Mouse (Mus musculus) megakaryocyte, embryonic 14.5 days (primary cell): ENCODE measurements around the gene Parva. TPM values are rescaled to one million over a fixed set of nuclear protein-coding genes. Genes with fewer than 3 reads are reported as not detected.

ENCODE experiments used
- H3K27me3 ChIP-seq: replicated peaks from 2 replicates; pipeline ENCODE3; 2012; ENCODE audit warnings: inconsistent platforms
- H3K36me3 ChIP-seq: replicated peaks from 2 replicates; pipeline ENCODE3; 2012; ENCODE audit warnings: low read length, inconsistent platforms, mixed read lengths
- H3K4me1 ChIP-seq: 2 replicates; pipeline ENCODE4 v1.6.1; 2012; ENCODE audit warnings: inconsistent platforms
- H3K4me3 ChIP-seq: replicated peaks from 2 replicates; pipeline ENCODE3; 2012; ENCODE audit warnings: moderate library complexity, mild to moderate bottlenecking, inconsistent platforms
- H3K9me3 ChIP-seq: 2 replicates; pipeline ENCODE4 v1.6.1; 2012; ENCODE audit warnings: inconsistent platforms
- FLI1 ChIP-seq: IDR thresholded peaks from 2 replicates; pipeline ENCODE4 v1.6.1; 2012; ENCODE audit warnings: low read length, inconsistent platforms, mixed read lengths
- GATA1 ChIP-seq: IDR thresholded peaks from 3 replicates; pipeline ENCODE4 v1.6.1; 2012; ENCODE audit warnings: mixed read lengths, low read length, inconsistent platforms, borderline replicate concordance
- polyA plus RNA-seq: library from polyadenylated mRNA; stranded (reverse); fragments of >175 nt; gene quantifications from 2 replicates; pipeline ENCODE4 v1.2.3, GENCODE M21; 2012; ENCODE audit warnings: low replicate concordance; ENCODE audit not compliant: insufficient read depth

The Parva gene
- polyA plus RNA-seq, 1 experiment: 0.07 TPM

- Histone ChIP-seq H3K27me3 (no peaks in the 10 kb centered on the region), H3K4me1 (no peaks in the 10 kb centered on the region), H3K9me3 (no peaks in the 10 kb centered on the region; the same call in 1 of the 2 replicates), H3K36me3 (no peaks in the 10 kb centered on the region), H3K4me3 (no peak overlapping the region)
- no peak for TF ChIP-seq FLI1
- TF ChIP-seq GATA1: no peak
These were observed 193.2 kb downstream of the Parva start for GRCm38 (mm10) chr7:112620322-112621179.

GRCm38 (mm10) chr7:112627481-112627880, 200.2 kb downstream of the Parva start:
- H3K4me3 ChIP-seq: no peak overlapping the region
- TF ChIP-seq GATA1 (no peak), FLI1 (no peak)
- no peaks in the 10 kb centered on the region; the same call in 1 of the 2 replicates for H3K9me3 ChIP-seq

GRCm38 (mm10) chr7:112634505-112635213, 207.4 kb downstream of the Parva start:
- Histone ChIP-seq H3K27me3 (no peaks in the 10 kb centered on the region), H3K36me3 (no peaks in the 10 kb centered on the region), H3K9me3 (peaks cover 17% of the 10 kb centered on the region), H3K4me1 (no peaks in the 10 kb centered on the region), H3K4me3 (no peak overlapping the region)
- no peak for TF ChIP-seq GATA1
- TF ChIP-seq FLI1: no peak

More at GRCm38 (mm10) chr7:112627481-112627880, 200.2 kb downstream of the Parva start:
- Histone ChIP-seq H3K27me3 (no peaks in the 10 kb centered on the region), H3K36me3 (no peaks in the 10 kb centered on the region), H3K4me1 (no peaks in the 10 kb centered on the region)

GRCm38 (mm10) chr7:112635936-112636335, 208.6 kb downstream of the Parva start:
- Histone ChIP-seq H3K9me3 (peaks cover 23% of the 10 kb centered on the region), H3K4me1 (no peaks in the 10 kb centered on the region), H3K4me3 (no peak overlapping the region), H3K27me3 (peaks cover 2% of the 10 kb centered on the region), H3K36me3 (no peaks in the 10 kb centered on the region)
- TF ChIP-seq GATA1 (no peak), FLI1 (no peak)

Other genes with a start within 250 kb of the Parva start
- gene Mical2, start 201.6 kb upstream of the Parva start, polyA plus RNA-seq: 0.22 and 0.24 TPM in 2 replicates